Mouse (Mus musculus) small intestine, adult 2 months (tissue): Measurements from ENCODE around the gene Utf1. TPM values are rescaled to one million over a fixed set of nuclear protein-coding genes. Genes with fewer than 3 reads are reported as not detected.

ENCODE experiments used
- H3K27ac ChIP-seq: fragments of 200-500 bp; 2 replicates; pipeline ENCODE4 v1.5.1; 2012; ENCODE audit warnings: low read depth, low read length, control low read depth, inconsistent platforms; ENCODE audit not compliant: insufficient read depth
- H3K27me3 ChIP-seq: fragments of 200-500 bp; 2 replicates; pipeline ENCODE4 v1.6.1; 2012; ENCODE audit warnings: mild to moderate bottlenecking, moderate library complexity, low read length, inconsistent platforms; ENCODE audit not compliant: control insufficient read depth, insufficient read depth
- H3K36me3 ChIP-seq: fragments of 200-500 bp; 2 replicates; pipeline ENCODE4 v1.6.1; 2012; ENCODE audit warnings: mild to moderate bottlenecking, low read length, control low read depth, inconsistent platforms; ENCODE audit not compliant: control insufficient read depth, insufficient read depth
- H3K4me1 ChIP-seq: fragments of 200-500 bp; 2 replicates; pipeline ENCODE4 v1.6.1; 2012; ENCODE audit warnings: low read length, inconsistent platforms, mixed read lengths; ENCODE audit not compliant: control insufficient read depth, insufficient read depth, insufficient read length
- H3K4me3 ChIP-seq: fragments of 200-500 bp; 2 replicates; pipeline ENCODE4 v1.5.1; 2012; ENCODE audit warnings: low read depth, mild to moderate bottlenecking, control low read depth, inconsistent platforms, low read length, moderate library complexity
- CTCF ChIP-seq: fragments of 200-500 bp; IDR thresholded peaks from 2 replicates; pipeline ENCODE4 v1.5.1; 2012; ENCODE audit warnings: low read depth, mild to moderate bottlenecking, control low read depth, inconsistent platforms, low read length, moderate library complexity, mixed read lengths; ENCODE audit not compliant: insufficient replicate concordance, insufficient read length; ENCODE audit errors: extremely low read depth
- POLR2A ChIP-seq: fragments of 200-500 bp; IDR thresholded peaks from 2 replicates; pipeline ENCODE4 v1.6.1; 2012; ENCODE audit warnings: low read depth, mild to moderate bottlenecking, control low read depth, inconsistent platforms, low read length, moderate library complexity
- WGBS: fragments of 180-500 bp; shearing (Covaris S2); methylation state at CpG from one replicate; pipeline ENCODE4 v1.1.7; 2018; 5-methylcytosine and 5-hydroxymethylcytosine counted together
- polyA plus RNA-seq: library from polyadenylated mRNA; depleted of rRNA; stranded (reverse); fragments of >200 nt; gene quantifications from 2 replicates; pipeline ENCODE4 v1.2.3, GENCODE M21; 2012

The Utf1 gene
- polyA plus RNA-seq, 1 experiment = 0.67 TPM

DNA sequence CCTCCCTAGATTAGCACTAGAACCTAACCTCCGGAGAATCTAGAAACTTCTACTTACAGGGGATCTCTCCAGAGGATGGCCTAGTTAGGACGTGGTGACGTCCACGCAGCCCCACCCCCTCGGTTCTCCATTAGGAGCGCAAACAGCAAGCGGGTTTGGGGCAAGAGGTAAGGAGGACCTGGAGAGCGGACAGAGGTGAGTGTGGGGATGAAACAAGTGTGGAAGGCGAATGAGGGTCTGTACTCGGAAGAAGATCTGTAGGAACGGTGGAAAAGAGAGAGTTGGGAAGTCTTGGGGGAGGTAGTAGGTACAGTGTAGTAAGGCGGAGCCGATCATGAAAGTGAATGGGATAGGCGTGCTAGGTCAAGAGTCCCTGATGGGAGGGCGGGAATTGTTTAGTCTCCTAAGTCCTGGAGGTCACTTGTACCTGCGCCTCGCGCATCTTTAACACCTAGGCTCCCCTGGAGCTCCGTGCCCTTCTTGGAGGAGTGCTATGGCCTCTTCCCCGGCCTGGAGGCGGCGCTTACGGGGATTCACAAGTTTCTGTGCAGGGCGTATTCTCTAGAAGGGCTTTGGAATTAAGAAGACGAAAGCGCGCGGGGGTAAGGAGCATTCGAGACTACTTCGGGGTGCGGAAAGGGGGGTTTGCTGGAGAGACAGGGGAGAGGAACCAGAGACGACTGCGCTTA lies 6.8 kb downstream of the Utf1 start:
- no peak for TF ChIP-seq POLR2A
- no peak; the same call in 1 of the 2 replicates for TF ChIP-seq CTCF
- peak overlapping the region; percentile 65 for H3K4me3 ChIP-seq
- no peaks in the 10 kb centered on the region for H3K36me3 ChIP-seq
- H3K27ac ChIP-seq = peak overlapping the region; percentile 47
- H3K4me1 ChIP-seq = no peaks in the 10 kb centered on the region
- under 1% methylated on average over 33 of the region's 33 CpGs for WGBS
- H3K27me3 ChIP-seq = peaks cover 5% of the 10 kb centered on the region

DNA sequence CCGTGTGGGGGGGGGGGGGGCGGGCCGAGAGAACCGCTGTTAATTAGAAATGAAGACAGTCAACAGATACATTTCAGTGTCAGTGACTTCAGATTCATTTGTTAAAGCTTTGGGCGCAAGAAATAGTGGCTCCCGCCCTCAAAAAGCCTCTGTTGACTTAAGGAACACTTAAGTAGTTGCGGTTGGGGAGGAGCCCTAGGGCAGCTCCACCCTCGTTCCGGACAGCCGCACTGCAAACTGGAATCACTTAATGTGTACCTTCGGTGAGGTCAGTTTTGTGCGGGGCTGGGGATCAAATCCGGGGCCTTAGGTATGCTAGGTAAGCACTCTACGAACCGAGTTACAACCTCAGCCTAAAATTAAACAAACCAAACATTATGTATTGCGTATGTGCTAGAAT lies 7.5 kb downstream of the Utf1 start:
- Histone ChIP-seq H3K27ac (no peak overlapping the region), H3K4me3 (peak overlapping the region; percentile 65), H3K4me1 (no peaks in the 10 kb centered on the region), H3K27me3 (no peaks in the 10 kb centered on the region), H3K36me3 (no peaks in the 10 kb centered on the region)
- TF ChIP-seq POLR2A (no peak), CTCF (no peak)
- WGBS = 2% methylated on average over 16 of the region's 16 CpGs

DNA sequence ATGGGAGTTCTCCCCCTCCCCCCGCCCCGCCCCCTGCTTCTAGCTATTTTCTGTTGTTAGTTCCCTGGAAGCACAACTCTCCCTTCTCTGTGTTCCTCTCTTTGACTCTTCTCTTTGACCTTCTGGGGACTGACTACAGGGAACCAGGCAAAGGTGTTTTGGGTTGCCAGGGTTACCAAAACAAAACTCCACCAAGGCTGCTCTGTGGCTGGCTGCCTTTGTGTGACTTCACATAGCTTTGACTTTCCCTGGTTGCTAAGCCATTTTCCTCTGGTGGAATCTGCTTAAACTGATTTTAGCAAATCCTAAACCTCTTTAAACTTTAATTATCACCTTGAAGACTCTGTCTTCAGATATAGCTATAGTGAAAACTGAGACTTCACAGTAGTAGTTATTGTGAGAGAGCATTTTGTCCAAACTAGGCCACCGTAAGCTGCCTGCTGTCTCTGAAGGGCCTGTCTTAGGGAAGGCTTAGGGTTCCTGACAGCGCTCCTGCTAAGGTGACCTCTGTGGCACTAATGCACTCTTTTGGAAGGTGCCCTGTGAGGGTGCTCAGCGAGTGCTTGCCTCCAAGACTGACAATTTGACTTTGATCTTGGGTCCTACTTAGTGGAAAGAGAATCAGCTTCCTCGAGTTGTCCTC lies 8.5 kb downstream of the Utf1 start:
- Histone ChIP-seq H3K27ac (no peak overlapping the region), H3K4me3 (no peak overlapping the region), H3K27me3 (no peaks in the 10 kb centered on the region), H3K36me3 (no peaks in the 10 kb centered on the region), H3K4me1 (no peaks in the 10 kb centered on the region)
- no peak for TF ChIP-seq POLR2A
- TF ChIP-seq CTCF = no peak
- WGBS = 85% methylated on average over 6 of the region's 6 CpGs

DNA sequence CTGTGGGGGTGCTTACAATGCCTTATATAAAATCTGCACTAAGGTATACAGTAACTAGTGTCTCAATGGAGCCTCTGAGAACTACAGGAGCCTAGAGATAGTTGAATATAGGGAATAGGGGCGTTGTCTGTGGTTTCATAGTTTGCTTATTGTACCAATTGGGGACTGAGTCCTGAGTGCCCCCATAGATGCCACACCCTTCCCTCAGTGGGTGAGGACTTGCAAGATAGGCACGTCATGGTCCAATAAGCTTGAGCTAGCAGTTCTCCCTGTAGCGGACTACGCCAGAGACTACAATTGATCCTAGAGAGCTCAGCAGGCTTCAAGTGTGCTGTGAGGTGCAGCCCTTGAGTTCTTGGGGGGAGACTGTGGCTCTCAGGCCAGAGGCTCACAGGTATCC lies 11.9 kb downstream of the Utf1 start:
- no peak overlapping the region for H3K4me3 ChIP-seq
- no peak overlapping the region for H3K27ac ChIP-seq
- TF ChIP-seq POLR2A = no peak
- TF ChIP-seq CTCF = no peak
- no peaks in the 10 kb centered on the region for H3K27me3 ChIP-seq
- H3K36me3 ChIP-seq = no peaks in the 10 kb centered on the region
- 70% methylated on average over 4 of the region's 4 CpGs for WGBS
- no peaks in the 10 kb centered on the region for H3K4me1 ChIP-seq

GRCm38 (mm10) chr7:139956658-139957057 lies 13.1 kb downstream of the Utf1 start:
- 76% methylated on average over 3 of the region's 3 CpGs for WGBS
- no peak for TF ChIP-seq CTCF
- no peak for TF ChIP-seq POLR2A

GRCm38 (mm10) chr7:139957437-139957836 lies 13.8 kb downstream of the Utf1 start:
- no peaks in the 10 kb centered on the region for H3K36me3 ChIP-seq
- no peak overlapping the region for H3K27ac ChIP-seq
- no peak overlapping the region for H3K4me3 ChIP-seq
- H3K27me3 ChIP-seq = no peaks in the 10 kb centered on the region
- WGBS = 56% methylated on average over 11 of the region's 11 CpGs
- TF ChIP-seq CTCF = no peak
- TF ChIP-seq POLR2A = no peak
- no peaks in the 10 kb centered on the region for H3K4me1 ChIP-seq

More at GRCm38 (mm10) chr7:139956658-139957057, 13.1 kb downstream of the Utf1 start:
- Histone ChIP-seq H3K4me3 (no peak overlapping the region), H3K27ac (no peak overlapping the region), H3K4me1 (no peaks in the 10 kb centered on the region), H3K36me3 (no peaks in the 10 kb centered on the region), H3K27me3 (no peaks in the 10 kb centered on the region)

DNA sequence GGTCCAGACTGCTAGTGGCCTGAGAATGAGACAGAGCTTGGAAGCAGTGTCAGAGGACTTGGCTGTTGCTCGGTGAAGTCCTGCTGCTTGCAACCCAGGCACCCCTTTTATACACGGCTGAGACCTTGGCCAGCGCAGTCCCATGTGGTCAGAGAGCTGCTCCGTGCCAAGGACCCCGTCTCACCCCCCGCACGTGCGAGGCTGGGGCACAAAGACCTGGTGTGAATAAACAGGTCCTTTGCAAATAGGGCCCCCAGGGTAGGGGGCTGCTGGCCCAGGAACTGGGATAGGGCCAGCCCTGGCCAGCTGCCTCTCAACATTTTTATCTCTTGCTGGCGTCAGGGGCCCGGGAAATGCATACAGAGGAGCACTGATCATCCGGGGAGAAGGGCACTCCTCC lies 14.4 kb downstream of the Utf1 start:
- no peak overlapping the region for H3K27ac ChIP-seq
- no peak overlapping the region for H3K4me3 ChIP-seq
- no peaks in the 10 kb centered on the region for H3K4me1 ChIP-seq
- 29% methylated on average over 11 of the region's 11 CpGs for WGBS
- no peaks in the 10 kb centered on the region for H3K36me3 ChIP-seq
- no peak for TF ChIP-seq CTCF
- no peak for TF ChIP-seq POLR2A
- H3K27me3 ChIP-seq = no peaks in the 10 kb centered on the region

DNA sequence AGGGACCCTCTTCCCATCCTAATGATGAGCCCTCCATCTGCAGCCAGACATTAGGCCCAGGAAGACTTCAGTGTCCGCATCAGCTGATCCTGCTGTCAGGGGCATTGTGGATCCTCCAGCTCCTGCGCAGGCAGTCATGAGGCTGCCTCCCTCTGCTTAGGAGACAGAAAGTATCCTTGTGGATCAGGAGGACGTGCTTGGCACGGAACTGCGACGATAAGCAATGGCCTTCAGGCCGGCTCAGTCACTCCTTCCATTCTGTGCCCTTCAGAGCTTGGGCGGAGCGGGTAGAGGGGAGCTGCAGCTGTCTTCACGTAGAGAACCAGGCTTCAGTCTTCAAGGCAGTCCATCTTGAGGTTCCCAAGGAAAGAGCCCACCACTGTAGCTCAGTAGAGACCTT lies 17.6 kb downstream of the Utf1 start:
- H3K36me3 ChIP-seq = no peaks in the 10 kb centered on the region
- no peak overlapping the region for H3K4me3 ChIP-seq
- no peaks in the 10 kb centered on the region for H3K4me1 ChIP-seq
- no peaks in the 10 kb centered on the region for H3K27me3 ChIP-seq
- 80% methylated on average over 10 of the region's 10 CpGs for WGBS
- no peak for TF ChIP-seq POLR2A
- no peak for TF ChIP-seq CTCF
- no peak overlapping the region for H3K27ac ChIP-seq
